Mouse (Mus musculus): ENCODE data around the gene Dmc1. TPM values are rescaled to one million over a fixed set of nuclear protein-coding genes. Genes with fewer than 3 reads are reported as not detected.

Dmc1 gene
- polyA plus RNA-seq, 1 experiment from 2014 or later: 0.74 TPM

Small RNAs within 50 kb of the gene (microRNA-seq; reads per million reads assigned to microRNA genes)
- gene Gm27903: not detected

Other genes with a start within 250 kb of the Dmc1 start
- 20.3 and 30.6 TPM in 2 replicates for gene Tmem184b, start 201.5 kb downstream of the Dmc1 start, polyA plus RNA-seq (2014; fragmentation: Nextera tagmentation; extraction: Ambion mirVana)
- gene Csnk1e, start 149.5 kb downstream of the Dmc1 start, polyA plus RNA-seq (2014; fragmentation: Nextera tagmentation; extraction: Ambion mirVana): 114 and 158 TPM in 2 replicates
- gene Kcnj4, start 99.9 kb downstream of the Dmc1 start, polyA plus RNA-seq (2014; fragmentation: Nextera tagmentation; extraction: Ambion mirVana): 0.18 TPM in 1 of 2 replicates, not detected in the other
- gene Kdelr3, start 88.7 kb downstream of the Dmc1 start, polyA plus RNA-seq (2014; fragmentation: Nextera tagmentation; extraction: Ambion mirVana): 6.8 and 8.4 TPM in 2 replicates
- 88.7 and 97.1 TPM in 2 replicates for gene Ddx17, start 58.4 kb downstream of the Dmc1 start, polyA plus RNA-seq (2014; fragmentation: Nextera tagmentation; extraction: Ambion mirVana)
- 3.4 and 5.3 TPM in 2 replicates for gene Fam227a, start 53.8 kb upstream of the Dmc1 start, polyA plus RNA-seq (2014; fragmentation: Nextera tagmentation; extraction: Ambion mirVana)
- 111 and 118 TPM in 2 replicates for gene Cby1, start 54.1 kb upstream of the Dmc1 start, polyA plus RNA-seq (2014; fragmentation: Nextera tagmentation; extraction: Ambion mirVana)
- 299 and 300 TPM in 2 replicates for gene Tomm22, start 65.8 kb upstream of the Dmc1 start, polyA plus RNA-seq (2014; fragmentation: Nextera tagmentation; extraction: Ambion mirVana)
- 14.7 and 15.2 TPM in 2 replicates for gene Josd1, start 82.8 kb upstream of the Dmc1 start, polyA plus RNA-seq (2014; fragmentation: Nextera tagmentation; extraction: Ambion mirVana)
- 36.2 and 43.5 TPM in 2 replicates for gene Gtpbp1, start 85.7 kb upstream of the Dmc1 start, polyA plus RNA-seq (2014; fragmentation: Nextera tagmentation; extraction: Ambion mirVana)
- 4.8 and 7.6 TPM in 2 replicates for gene Sun2, start 137.4 kb upstream of the Dmc1 start, polyA plus RNA-seq (2014; fragmentation: Nextera tagmentation; extraction: Ambion mirVana)
- gene Dnal4, start 172.7 kb upstream of the Dmc1 start, polyA plus RNA-seq (2014; fragmentation: Nextera tagmentation; extraction: Ambion mirVana): 96.1 and 101 TPM in 2 replicates
- gene Nptxr, start 199.7 kb upstream of the Dmc1 start, polyA plus RNA-seq (2014; fragmentation: Nextera tagmentation; extraction: Ambion mirVana): 7.6 and 8.5 TPM in 2 replicates
- not detected in 2 replicates for gene Npcd, start 229.1 kb upstream of the Dmc1 start, polyA plus RNA-seq (2014; fragmentation: Nextera tagmentation; extraction: Ambion mirVana)
- gene Cbx6, start 229.6 kb upstream of the Dmc1 start, polyA plus RNA-seq (2014; fragmentation: Nextera tagmentation; extraction: Ambion mirVana): 18.1 and 29.1 TPM in 2 replicates